Mouse (Mus musculus): ENCODE results near the gene Dcdc2c. TPM values are rescaled to one million over a fixed set of nuclear protein-coding genes. Genes with fewer than 3 reads are reported as not detected.

Dcdc2c gene
- not detected in 2 replicates for polyA plus RNA-seq (2012; ENCODE audit: low replicate concordance)

DNA sequence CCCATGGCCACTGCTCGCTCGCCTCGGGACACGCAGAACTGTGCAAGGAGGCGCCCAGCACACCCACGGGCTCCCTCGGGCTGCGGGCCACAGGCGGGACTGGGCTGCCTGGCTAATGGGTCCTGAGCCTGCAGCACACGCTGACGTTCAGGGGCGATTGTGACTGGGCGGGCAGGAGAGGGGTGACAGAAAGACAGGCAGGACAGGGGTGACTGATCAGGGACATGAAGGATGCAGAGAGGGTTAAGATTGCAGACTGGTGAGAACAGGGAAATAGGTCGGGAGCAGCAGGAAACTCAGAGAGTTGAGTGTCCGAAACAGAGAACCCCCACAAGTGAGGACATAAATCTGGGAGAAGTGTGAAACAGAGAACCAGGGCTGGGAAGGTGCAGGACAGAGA, at the start of gene Dcdc2c:
Gene Dcdc2c, minus strand, starts transcription at position 101 of the 400 bp plus-strand sequence.

DNA sequence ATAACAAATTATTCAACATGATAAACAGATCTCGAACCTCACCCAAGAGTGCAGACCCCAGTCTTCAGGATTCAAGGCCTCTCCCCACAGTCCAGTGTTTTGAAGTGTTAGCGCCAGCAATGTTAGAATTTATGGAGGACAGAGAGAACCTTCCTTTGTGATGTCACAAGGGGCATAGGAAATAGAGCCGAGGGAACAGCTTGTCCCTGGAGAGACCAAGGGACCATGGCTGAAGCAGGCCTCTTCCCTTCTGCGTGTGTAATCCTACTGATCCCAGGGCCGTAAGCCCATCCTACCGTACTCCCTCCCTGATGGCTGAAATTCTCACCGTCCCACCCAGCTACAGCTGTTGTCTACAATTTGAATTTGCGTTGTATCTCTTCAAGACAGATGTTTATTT, 30.2 kb upstream of the Dcdc2c start, which contains the start of gene Allc:
Gene Allc, minus strand, starts transcription at position 101 of the 400 bp plus-strand sequence.

Other genes with a start within 250 kb of the Dcdc2c start
- gene Allc, start 30.1 kb upstream of the Dcdc2c start, polyA plus RNA-seq (2012; ENCODE audit: low replicate concordance): not detected in 2 replicates
- gene Colec11, start 71.0 kb upstream of the Dcdc2c start, polyA plus RNA-seq (2012; ENCODE audit: low replicate concordance): not detected in 2 replicates
- 68.5 and 95.9 TPM in 2 replicates for gene Rps7, start 83.6 kb upstream of the Dcdc2c start, polyA plus RNA-seq (2012; ENCODE audit: low replicate concordance)
- 4.9 and 6.3 TPM in 2 replicates for gene Rnaseh1, start 97.2 kb upstream of the Dcdc2c start, polyA plus RNA-seq (2012; ENCODE audit: low replicate concordance)
- 4.2 and 4.9 TPM in 2 replicates for gene Adi1, start 122.8 kb upstream of the Dcdc2c start, polyA plus RNA-seq (2012; ENCODE audit: low replicate concordance)
- gene Trappc12, start 198.1 kb upstream of the Dcdc2c start, polyA plus RNA-seq (2012; ENCODE audit: low replicate concordance): 3.1 and 8.9 TPM in 2 replicates
- 9.4 and 13.4 TPM in 2 replicates for gene Eipr1, start 199.4 kb upstream of the Dcdc2c start, polyA plus RNA-seq (2012; ENCODE audit: low replicate concordance)

Measured in leukemia stem cell, adult 10-12 weeks (primary cell).